Mouse (Mus musculus) G1E (cell line): ENCODE data around the gene Brsk2.

Experiments
- CTCF ChIP-seq: IDR thresholded peaks from 2 replicates; pipeline ENCODE4 v1.5.1; 2012; ENCODE audit warnings: low read depth, low read length, inconsistent platforms, mixed read lengths
- POLR2AphosphoS5 ChIP-seq: IDR thresholded peaks from 2 replicates; pipeline ENCODE4 v1.6.1; 2012; ENCODE audit warnings: low read depth, low read length, inconsistent platforms; ENCODE audit not compliant: insufficient replicate concordance

DNA sequence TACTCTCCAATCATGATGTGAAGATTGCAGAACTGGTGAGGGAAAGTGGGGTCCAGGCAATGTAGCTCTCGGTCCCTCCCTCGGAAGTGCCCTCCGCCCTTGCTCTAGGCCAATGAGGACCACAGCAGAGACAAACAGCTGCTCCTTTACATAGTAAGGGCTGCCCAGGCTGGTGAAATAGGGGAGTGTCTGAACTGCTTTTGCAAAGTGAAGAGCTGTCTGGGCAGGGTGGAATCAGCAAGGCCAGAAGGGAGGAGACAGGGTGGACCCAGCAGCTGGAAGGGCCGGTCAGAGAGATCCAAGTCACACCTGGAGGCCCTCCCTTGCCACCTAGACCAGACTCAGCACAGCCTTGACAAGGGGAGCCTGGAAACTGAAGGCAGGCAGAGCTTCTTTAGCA lies 76.4 kb downstream of the Brsk2 start:
- TF ChIP-seq CTCF (no peak), POLR2AphosphoS5 (no peak)
